Mouse (Mus musculus) myocyte (in vitro differentiated cells): ENCODE measurements around the gene Ddx54.

Experiments used
- CEBPB ChIP-seq: IDR thresholded peaks from 2 replicates; pipeline ENCODE4 v1.6.1; 2011; ENCODE audit warnings: mild to moderate bottlenecking, moderate library complexity; ENCODE audit not compliant: poor library complexity, insufficient read depth, severe bottlenecking
- E2F4 ChIP-seq: IDR thresholded peaks from one replicate; pipeline ENCODE4 v1.6.1; 2011; ENCODE audit warnings: mild to moderate bottlenecking, control low read depth, moderate library complexity; ENCODE audit not compliant: insufficient read depth
- MYOG ChIP-seq, 3 experiments: IDR thresholded peaks; one replicate each; pipeline ENCODE4 v1.6.1; 2011; ENCODE audit warnings: control low read depth in 2 of 3, low read depth in 2 of 3, mild to moderate bottlenecking in 2 of 3; ENCODE audit not compliant: insufficient read length in 2 of 3, control insufficient read depth in 1 of 3, insufficient read depth in 1 of 3
- POLR2A ChIP-seq: IDR thresholded peaks from one replicate; pipeline ENCODE4 v1.6.1; 2011; ENCODE audit warnings: low read depth, mild to moderate bottlenecking, control low read depth, moderate library complexity; ENCODE audit not compliant: insufficient read length
- POLR2AphosphoS2 ChIP-seq: IDR thresholded peaks from one replicate; pipeline ENCODE4 v1.6.1; 2011; ENCODE audit warnings: low read depth, control low read depth; ENCODE audit not compliant: insufficient read length
- USF1 ChIP-seq: IDR thresholded peaks from one replicate; pipeline ENCODE4 v1.6.1; 2011; ENCODE audit warnings: low read depth, mild to moderate bottlenecking, control low read depth, moderate library complexity

DNA sequence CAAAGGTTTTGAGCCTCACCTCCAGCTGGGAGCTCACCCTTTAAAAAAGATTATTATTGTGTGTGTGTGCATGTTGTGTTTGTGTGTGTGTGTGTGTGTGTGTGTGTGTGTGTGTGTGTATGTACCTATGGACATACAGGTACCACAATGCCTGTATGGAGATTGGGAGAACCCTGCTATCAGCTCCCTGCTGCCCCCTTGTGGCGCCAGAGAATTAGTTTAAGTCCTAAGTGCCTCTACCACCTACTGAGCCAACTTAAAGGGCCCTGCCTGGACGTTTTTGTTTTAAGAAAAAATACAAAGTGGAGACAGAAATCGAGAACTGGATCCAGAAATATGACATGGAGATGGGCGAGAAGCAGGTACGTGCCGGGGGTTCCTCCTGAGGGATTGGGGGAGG is 7.7 kb upstream of the Ddx54 start:
- TF ChIP-seq POLR2A (no peak), USF1 (no peak), CEBPB (no peak), E2F4 (no peak), POLR2AphosphoS2 (no peak), MYOG (IDR thresholded peaks at IDR 0.05; ENCODE audit: control insufficient read depth in 1 of 3, insufficient read depth in 1 of 3, insufficient read length in 2 of 3, low read depth in 2 of 3) (no peak)
